Mouse (Mus musculus) thymus, postnatal 36 days (tissue): ENCODE results near the gene Cyb5rl.

Experiments used
- DNase-seq, 2 experiments: peaks; one replicate each; pipeline ENCODE4 v3.0.0; 2022; ENCODE audit warnings: mixed read lengths in 2 of 2

Gene Cyb5rl

DNA sequence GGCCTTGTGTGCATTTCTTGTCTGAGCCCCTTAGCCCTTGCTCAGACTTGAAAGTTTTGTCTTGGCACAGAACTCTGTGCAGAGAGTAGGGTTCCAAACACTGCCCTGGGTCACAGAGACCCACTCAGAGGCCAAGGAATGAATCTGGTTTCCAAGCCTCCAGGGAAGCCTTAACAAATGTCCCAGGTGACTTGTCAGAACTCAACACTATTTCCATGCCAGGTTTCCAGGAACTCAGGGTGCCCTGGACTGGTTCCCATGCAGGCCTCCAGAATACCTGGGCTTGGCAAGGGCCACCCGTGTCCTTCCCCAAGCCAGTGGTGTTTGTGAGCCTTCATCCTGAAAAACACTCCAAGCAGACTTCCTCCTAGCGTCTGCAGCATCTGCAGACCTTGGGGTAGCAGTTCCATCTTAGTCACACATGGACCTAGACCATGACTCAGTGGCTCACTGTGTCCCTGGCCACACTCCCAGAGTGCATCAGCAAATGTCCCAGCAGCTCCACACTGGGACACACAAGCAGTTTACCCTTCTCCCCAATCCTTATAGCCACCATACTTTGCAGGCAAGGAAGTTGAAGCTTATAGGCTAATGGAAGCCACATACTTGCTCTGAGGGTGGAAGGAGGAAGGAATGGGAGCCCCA lies 51.1 kb downstream of the Cyb5rl start:
- DNase-seq = no peak

DNA sequence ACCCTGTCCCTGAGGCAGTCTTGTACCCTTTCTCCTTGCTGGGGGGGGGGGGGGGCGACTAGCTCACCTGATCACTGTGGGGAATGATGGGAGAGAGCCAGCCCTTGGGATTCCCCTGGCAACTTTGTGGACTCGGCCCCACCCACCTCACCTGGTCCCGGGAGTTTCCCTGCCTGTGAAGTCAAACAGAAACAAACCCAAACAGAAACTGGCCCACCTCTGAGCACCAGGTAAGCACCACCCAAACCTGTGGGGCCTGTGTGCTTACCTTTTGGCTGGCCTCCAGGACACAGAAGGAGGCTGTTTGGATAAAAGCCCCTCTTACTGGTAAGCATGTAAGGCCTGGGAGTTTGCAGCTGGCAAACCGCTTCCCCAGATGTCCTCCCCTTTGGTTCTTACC lies 52.3 kb downstream of the Cyb5rl start:
- DNase-seq = no peak

DNA sequence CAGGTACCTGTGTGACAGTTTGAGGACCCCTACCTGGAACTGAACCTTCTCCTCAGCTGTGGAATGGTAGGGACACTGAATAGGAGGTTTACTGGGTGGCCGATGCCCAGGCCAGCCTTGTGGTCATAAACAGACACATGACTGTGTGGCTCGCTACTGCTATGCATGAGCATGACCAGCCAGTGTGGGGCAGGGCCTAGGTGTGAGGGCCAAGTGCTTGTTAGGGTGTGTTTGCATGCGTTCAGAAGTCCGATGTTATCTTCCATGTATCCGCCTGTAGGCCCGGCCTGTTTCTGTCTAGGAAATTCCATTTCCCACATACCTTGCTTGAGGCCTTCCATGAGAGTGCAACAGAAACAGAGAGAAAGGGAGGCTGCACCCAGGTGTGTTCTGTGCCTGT lies 53.9 kb downstream of the Cyb5rl start:
- DNase-seq = no peak

DNA sequence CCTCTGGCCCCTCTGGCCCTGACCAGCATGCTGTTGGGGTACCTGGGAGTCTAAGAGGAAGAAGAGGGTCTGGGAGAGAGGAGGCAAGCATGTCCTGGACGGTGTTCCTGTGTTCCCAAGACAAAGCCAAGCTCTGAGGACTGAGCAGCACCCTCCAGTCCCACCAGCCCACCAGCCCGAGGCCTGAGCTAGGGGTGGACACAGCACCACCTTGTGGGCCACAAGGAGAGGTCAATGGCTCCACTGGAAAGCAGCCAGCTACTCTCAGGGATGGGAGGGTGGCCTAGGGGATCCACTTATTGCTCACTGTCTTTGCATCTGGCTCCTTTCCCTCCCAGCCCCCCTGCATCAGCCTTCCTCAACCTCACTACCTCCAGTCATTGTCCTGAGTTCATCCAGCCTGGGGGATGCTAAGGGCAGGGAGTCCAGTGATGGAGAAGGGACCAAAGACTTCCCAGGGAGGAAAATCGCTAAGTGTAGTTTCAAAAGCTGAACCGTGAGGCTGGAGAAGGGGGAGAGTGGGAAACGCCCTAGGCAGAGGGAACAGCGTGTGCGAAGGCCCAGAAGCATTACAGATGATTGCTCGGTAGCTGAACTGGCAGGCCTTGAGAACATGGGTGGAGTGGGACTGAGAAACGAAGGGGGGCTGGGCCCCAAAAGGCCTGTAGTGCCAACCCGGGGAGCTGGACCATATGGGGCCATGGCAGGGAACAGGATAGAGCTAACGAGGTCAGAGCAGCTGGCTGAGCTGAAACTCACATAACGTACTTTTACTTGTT lies 54.6 kb downstream of the Cyb5rl start:
- DNase-seq = no peak

DNA sequence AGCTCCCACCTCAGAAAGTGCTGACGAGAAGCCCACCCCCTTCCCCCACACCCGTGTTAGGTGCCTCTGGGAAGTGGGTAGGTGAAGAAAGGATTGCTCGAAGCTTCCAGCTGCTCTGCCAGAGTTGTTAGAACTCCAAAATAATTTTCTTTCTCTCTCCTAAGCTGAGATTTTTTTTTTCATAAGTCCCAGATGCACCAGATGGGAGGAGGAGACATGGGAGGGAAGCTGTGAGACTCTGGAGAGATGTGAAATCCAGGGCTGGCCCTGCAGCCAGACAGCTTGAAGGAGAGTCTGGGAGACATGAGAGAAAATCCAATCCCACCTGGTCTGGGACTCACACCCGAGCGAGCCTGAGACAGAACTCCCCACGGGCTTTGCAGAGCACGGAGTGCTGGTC lies 57.6 kb downstream of the Cyb5rl start:
- DNase-seq = no peak

DNA sequence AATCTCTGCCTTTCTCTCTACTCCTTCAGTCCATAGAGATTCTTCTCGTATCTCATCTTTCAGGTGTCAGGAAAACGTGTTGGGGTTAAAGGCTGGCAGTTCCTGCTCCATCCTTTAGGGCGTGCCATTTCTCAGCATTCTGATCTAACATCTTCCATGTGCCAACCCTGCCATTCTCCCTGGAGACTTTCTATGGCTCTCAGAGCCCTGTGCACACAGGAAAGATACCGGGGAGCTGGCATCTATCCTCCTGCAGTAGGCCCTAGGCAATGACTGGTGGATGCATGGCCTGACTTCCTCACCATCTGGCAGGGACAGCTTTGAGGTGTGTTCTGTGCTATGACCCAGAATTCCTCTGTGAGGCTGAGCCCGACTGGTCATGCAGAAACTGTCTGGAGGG lies 58.3 kb downstream of the Cyb5rl start:
- DNase-seq = no peak

DNA sequence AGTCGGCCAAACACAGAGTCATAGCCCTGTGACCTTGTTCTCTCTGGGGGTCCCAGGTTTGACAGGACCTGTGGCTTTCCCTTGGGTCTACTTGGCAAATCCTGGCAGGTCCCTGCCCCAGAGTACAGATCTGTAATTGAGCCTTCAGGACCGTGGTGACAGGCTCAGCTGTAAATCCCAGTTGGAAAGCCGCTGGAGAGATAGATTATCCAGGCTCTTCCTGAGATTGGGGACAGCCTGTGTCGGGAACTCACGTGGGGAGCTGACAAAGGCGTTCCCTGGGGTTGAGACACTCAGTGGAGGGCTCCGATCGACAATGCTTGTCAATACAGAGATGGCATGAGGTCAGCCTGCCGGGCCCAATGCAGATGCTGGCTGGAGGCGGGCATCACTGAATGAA lies 59.6 kb downstream of the Cyb5rl start:
- DNase-seq = no peak

DNA sequence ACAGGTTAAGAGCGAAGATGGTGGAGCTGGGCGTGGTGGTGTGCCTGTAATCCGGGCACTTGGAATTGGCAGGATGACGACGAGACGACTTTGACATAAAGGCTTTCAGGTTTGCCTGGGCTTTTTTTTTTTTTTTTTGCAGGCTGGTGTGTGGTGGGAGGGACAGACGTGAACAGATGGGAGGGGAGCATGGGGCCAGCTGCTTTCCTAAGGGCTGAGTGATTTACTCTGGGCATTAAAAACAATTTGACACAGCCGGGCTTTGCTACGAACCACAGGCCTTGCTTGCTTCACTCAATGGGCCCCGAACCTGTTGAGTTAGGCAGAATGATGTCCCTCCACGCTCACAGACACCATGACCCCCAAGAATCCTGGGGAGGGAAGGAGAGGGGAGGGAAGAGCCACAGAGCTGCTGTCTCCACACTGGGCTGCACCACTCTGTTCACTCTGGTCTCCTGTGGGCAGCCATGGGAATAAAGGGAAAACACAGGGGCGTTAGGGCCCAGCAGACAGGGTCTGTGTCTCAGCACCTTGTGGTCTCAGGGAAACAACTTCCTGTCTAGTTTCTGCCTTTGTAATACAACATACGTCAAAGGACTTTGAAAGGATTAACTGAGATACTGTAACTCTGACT lies 60.2 kb downstream of the Cyb5rl start:
- DNase-seq = no peak

DNA sequence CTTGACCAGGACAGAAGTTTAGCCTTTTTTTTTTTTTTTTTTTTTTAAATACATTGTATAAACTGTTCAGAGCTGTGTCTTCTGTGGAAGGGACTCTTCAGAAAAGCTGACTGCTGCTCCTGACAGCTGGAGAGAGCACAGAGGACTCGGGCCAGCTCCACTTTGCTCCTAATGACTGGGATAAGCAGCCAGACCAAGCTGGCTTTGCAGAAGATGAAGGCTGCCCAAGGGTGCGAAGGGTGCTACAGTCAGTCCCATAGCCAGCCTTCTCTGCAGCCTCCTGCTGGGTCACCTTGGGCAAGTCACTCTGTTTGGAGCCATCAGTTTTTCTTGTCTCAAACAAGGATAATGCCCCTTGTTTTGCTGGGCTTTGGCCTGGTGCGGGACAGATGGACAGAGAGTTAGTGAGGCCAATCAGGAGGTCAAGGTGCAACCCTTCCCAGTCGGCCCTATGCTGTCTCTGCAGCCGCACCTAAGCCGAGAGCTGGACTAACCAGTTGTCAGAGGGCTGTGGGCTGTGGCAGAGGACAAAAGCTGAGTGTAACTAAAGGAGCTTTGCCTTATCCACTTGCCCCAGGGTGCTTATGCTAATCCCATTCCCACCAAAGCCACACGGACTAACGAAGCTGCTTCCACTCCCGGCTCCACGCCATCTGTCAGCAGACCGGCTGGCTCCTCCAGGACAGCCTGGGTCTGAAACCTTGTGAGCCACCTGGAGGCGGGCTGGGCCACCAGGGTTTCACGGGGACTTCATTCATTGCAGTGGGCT lies 61.3 kb downstream of the Cyb5rl start:
- no peak for DNase-seq

DNA sequence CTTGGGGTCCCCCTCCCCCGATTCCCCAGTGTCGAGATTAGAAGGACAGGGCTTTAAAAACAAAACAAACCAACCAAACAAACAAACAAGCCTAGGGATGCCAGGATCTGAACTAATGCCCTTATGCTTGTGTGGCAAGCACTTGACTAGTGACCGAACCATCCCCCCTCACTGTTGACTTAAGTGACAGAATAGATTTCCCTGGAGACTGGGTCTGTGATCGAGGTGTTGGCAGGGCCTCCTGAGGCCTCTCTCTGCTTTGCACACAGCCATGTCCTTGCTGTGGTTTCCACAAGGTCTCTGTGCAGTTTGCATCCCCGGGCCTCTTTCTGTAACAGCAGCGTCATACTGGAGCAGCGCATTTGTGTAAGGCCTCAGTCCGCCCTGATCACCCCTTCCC lies 62.6 kb downstream of the Cyb5rl start:
- no peak for DNase-seq

DNA sequence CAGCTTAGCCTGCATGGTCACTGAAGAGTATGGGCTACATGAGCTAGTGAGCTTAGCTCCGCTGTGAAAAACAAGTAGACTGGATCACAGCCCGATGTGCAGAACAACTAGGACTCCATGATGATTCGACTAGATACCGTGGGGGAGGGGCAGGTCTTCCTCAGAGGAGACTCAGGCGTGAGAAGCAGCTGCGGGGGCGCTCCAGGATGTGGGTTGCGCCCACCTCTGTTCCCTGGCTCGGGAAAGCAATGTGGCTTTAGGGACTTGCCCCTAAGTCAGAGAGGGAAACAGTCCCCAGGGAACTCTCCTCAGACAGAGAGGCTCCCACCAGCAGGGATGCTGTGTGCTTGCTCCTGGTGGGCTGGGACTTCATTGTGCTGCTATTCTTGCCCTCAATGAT lies 63.7 kb downstream of the Cyb5rl start:
- peak; percentile 40 to 58 for DNase-seq

DNA sequence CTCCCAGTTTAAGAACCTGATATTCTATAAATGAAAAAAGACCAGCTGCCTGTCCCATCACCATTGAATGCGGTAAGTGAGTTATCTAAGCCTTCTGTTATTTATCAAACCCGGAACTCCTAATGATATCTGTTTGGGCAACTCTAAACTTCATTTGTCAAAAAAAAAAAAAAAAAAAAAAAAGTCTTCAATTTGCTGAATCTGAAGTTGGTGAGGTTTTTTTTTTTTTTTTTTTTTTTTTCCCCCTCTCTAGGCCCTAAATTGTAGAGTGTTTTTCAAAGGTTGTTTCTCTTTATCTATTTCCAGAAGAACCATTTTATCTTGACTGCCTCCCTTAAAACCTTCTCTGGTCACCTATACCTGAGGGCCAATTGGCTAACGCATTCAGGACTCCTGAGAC lies 68.1 kb downstream of the Cyb5rl start:
- no peak for DNase-seq

DNA sequence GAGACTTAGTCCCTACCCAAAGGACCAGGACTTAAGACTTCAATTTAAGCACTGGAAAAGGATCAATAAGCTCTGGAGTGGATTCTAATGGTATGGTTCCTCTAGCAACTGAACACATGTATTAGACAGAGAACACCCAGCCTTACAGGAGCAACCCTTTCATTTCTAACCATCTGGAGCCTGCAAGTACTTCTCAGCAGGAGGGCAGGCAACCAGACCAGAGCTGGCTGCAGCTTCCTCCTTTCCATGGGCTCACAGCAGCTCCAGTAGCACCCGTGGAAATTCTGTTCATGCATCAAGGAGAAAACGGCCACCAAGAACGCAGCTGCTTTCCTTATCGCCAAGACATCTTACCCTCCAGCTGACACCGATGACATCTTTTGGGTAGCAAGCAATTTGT lies 68.9 kb downstream of the Cyb5rl start:
- no peak for DNase-seq

DNA sequence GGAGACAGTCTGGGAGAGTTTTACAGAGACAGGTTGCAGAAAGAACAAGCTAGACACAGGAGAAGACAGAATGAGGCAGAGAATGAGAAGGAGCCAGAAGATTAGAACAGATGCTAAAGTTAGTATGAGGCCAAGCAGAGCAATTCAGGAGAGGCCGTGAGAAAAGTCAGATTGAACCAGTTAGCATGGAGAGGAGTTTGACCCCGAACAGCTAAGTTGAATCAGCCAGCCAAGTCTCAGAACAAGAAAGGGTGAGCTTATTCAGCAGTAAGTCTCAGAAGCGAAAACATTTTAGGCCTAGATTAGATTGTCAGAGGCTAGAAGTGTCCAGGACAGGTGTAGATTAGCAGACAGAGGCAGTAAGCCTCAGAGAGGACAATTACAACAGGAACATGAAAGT lies 69.7 kb downstream of the Cyb5rl start:
- DNase-seq = no peak
